Mouse (Mus musculus) lung, postnatal 0 days (tissue): ENCODE results near the gene Use1. TPM values are rescaled to one million over a fixed set of nuclear protein-coding genes. Genes with fewer than 3 reads are reported as not detected.

Experiments used
- ATAC-seq: fragments of 200-750 bp; cut with Nextera tagmentation; 2 replicates; pipeline ENCODE4 v1.8.0; 2017; ENCODE audit warnings: moderate library complexity
- DNase-seq: peaks from one replicate; pipeline ENCODE4 v3.0.0-alpha.2; 2016; ENCODE audit warnings: low spot score
- H3K27ac ChIP-seq: fragments of 300-500 bp; sonication (generic); 2 replicates; pipeline ENCODE4 v1.5.1; 2014; ENCODE audit warnings: antibody characterized with exemption, mild to moderate bottlenecking, low read length, mixed read lengths
- H3K27me3 ChIP-seq: fragments of 300-500 bp; sonication (generic); replicated peaks from 2 replicates; pipeline ENCODE4 v1.6.1; 2014; ENCODE audit warnings: low read length, mixed read lengths; ENCODE audit not compliant: insufficient read depth
- H3K36me3 ChIP-seq: fragments of 300-500 bp; sonication (generic); 2 replicates; pipeline ENCODE4 v1.6.1; 2014; ENCODE audit warnings: low read length, mixed read lengths; ENCODE audit not compliant: insufficient read depth
- H3K4me1 ChIP-seq: fragments of 300-500 bp; sonication (generic); 2 replicates; pipeline ENCODE4 v1.6.1; 2014; ENCODE audit warnings: antibody characterized with exemption, low read depth, low read length, mixed read lengths; ENCODE audit not compliant: insufficient read depth
- H3K4me2 ChIP-seq: fragments of 300-500 bp; sonication (generic); replicated peaks from 2 replicates; pipeline ENCODE4 v1.6.1; 2014; ENCODE audit warnings: low read depth, mild to moderate bottlenecking, low read length, moderate library complexity, mixed read lengths
- H3K4me3 ChIP-seq: fragments of 300-500 bp; sonication (generic); 2 replicates; pipeline ENCODE4 v1.5.1; 2014; ENCODE audit warnings: low read depth, low read length
- H3K9ac ChIP-seq: fragments of 300-500 bp; sonication (generic); replicated peaks from 2 replicates; pipeline ENCODE4 v1.6.1; 2014; ENCODE audit warnings: low read depth, mild to moderate bottlenecking
- H3K9me3 ChIP-seq: fragments of 300-500 bp; sonication (generic); 2 replicates; pipeline ENCODE4 v1.6.1; 2016; ENCODE audit warnings: low read length, mixed read lengths
- CTCF ChIP-seq: IDR thresholded peaks from 2 replicates; pipeline ENCODE4 v1.5.1; 2016; ENCODE audit warnings: antibody characterized with exemption, mild to moderate bottlenecking
- EP300 ChIP-seq: IDR thresholded peaks from 2 replicates; pipeline ENCODE4 v1.6.1; 2016; ENCODE audit warnings: antibody characterized with exemption, mild to moderate bottlenecking, control low read depth
- WGBS: fragments of 180-500 bp; shearing (Covaris S2); extraction: QIAGEN DNeasy Blood & Tissue Kit; methylation state at CpG from one replicate; pipeline ENCODE4 v1.1.7; 2014; 5-methylcytosine and 5-hydroxymethylcytosine counted together
- polyA plus RNA-seq: library from polyadenylated mRNA; unstranded; fragments of >200 nt; fragmentation: Nextera tagmentation; extraction: Ambion mirVana; gene quantifications from 2 replicates; pipeline ENCODE4 v1.2.1, GENCODE M21; 2015

The Use1 gene
- polyA plus RNA-seq, 1 experiment from 2014 or later, result 136 TPM

DNA sequence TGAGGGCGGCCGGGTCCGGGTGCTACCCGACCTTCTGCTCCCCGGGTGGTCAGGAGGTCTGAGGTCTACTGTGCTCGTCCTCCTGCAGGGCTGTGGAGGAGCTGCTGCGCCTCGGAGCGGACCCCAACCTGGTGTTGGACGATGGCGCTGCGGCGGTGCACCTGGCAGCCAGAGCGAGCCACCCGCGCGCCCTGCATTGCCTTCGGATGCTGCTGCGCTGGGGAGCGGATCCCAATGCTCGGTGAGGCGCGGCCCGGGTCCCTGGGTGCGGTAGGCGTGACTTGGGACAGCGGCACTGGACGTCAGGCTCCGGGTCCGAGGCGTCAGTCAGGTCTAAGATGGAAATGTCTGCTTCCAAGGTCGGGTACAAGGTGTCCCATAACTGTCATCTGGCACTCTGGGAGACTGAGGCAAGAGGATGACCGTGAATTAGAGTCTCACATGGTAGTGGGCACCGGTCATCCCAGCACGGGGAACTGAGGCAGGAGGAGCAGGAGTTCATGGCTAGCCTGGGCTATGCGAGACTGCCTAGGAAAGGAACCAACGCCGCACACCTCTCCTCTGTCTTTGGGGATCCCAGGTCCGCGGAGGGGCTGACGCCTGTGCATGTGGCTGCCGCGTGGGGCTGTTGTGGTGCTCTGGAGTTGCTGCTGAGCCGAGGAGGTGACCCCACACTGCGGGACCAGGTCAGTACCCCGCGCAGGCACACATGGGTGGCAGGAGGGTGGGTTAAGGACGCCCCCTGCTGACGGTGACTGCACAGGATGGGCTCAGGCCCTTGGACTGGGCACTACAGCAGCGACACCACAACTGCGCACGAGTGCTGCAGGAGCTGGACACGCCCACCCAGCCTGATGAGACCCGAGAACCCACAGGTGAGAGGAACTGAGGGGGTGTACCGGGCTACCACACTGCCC lies 39.7 kb downstream of the Use1 start:
- ATAC-seq (peak; percentile 79), DNase-seq (peak; percentile 70)
- Histone ChIP-seq H3K36me3 (no peaks in the 10 kb centered on the region), H3K9me3 (no peaks in the 10 kb centered on the region), H3K4me3 (peak overlapping the region; percentile 41), H3K9ac (no peak overlapping the region), H3K27me3 (no peaks in the 10 kb centered on the region), H3K27ac (no peak overlapping the region), H3K4me1 (peaks cover 15% of the 10 kb centered on the region; the same call in 1 of the 2 replicates), H3K4me2 (peak overlapping the region; percentile 81)
- TF ChIP-seq CTCF (peak; percentile 93), EP300 (no peak)
- WGBS, result under 1% methylated on average over 55 of the region's 55 CpGs

DNA sequence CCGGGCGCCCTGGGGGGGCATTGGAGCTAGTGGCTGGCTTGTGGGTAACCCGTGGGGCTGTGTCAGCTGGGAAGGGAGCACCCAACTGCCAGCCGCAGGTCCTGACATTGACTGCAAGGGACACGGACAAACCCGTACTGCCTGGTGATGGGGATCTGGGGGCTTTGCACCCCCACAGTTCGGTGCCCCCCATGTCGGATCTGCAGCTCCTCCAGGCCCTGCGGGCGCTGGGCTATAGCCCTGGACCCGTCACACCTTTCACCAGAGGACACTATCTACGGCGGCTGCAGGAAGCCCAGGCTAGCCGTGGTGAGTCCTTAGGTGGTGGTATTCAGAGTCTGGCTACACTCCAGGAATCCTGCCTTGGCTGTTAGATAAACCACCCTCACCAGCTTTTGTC lies 40.8 kb downstream of the Use1 start:
- Histone ChIP-seq H3K9ac (no peak overlapping the region), H3K27me3 (no peaks in the 10 kb centered on the region), H3K9me3 (no peaks in the 10 kb centered on the region), H3K4me1 (peaks cover 15% of the 10 kb centered on the region; the same call in 1 of the 2 replicates), H3K27ac (no peak overlapping the region), H3K4me3 (no peak overlapping the region), H3K36me3 (no peaks in the 10 kb centered on the region), H3K4me2 (no peak overlapping the region)
- no peak for DNase-seq
- TF ChIP-seq EP300 (no peak), CTCF (no peak)
- 86% methylated on average over 14 of the region's 14 CpGs for WGBS
- ATAC-seq, result no peak

DNA sequence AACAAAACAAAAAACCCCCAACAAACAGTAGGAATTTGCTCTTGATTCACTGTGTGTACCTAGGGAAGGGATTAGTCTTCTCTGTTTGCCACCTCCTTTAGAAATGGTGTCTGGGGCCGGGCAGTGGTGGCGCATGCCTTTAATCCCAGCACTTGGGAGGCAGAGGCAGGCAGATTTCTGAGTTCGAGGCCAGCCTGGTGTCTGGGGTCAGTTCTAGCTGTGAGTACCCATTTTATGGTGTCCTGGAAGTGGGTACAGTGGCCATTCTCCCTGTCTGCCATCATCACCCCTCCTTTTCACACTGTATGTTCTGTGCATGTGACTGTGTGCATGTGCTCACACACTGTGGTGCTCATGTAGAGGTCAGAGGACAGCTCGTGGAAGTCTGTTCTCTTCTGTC lies 41.6 kb downstream of the Use1 start:
- Histone ChIP-seq H3K27ac (no peak overlapping the region), H3K9ac (no peak overlapping the region), H3K4me1 (peaks cover 15% of the 10 kb centered on the region; the same call in 1 of the 2 replicates), H3K4me2 (no peak overlapping the region), H3K27me3 (no peaks in the 10 kb centered on the region), H3K9me3 (no peaks in the 10 kb centered on the region), H3K4me3 (no peak overlapping the region), H3K36me3 (no peaks in the 10 kb centered on the region)
- no peak for DNase-seq
- 93% methylated on average over 4 of the region's 4 CpGs for WGBS
- TF ChIP-seq CTCF (no peak), EP300 (no peak)
- ATAC-seq, result no peak

DNA sequence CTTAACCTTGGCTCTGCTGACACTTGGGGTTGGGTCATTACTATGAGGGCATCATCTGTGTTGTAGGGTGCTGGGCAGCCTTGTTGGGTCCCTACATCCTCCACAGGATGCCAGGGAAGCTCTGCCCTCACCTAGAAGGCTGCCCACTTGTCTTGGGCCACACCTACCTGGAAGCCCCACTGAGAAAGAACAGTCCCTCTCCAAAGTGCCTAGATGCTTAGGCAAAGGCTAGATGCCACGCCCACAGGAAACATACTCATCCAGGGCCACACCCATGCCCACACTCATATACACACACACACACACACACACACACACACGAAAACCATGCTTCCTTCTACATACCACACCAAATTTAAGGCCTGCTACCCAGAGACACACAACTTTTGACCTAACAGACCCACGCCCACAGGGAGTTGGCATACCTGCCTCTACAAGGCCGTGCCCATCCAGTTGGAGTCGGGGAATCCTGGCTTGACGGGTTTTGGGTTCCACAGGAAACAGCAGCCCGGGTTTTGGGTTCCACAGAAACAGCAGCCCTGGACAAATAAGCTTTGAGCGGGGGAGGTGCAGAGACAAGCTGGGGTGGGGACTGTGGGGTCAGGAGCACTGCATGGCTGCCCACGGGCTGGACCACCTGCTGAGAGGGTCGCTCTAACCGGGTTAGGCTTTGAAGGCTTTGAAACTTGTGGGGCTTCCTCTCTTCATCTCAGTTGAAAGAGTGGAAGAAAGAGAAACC lies 45.1 kb downstream of the Use1 start:
- peaks cover 4% of the 10 kb centered on the region; the same call in 1 of the 2 replicates for H3K4me1 ChIP-seq
- no peak for DNase-seq
- TF ChIP-seq EP300 (no peak), CTCF (no peak)
- H3K27me3 ChIP-seq, result no peaks in the 10 kb centered on the region
- no peaks in the 10 kb centered on the region for H3K9me3 ChIP-seq
- no peaks in the 10 kb centered on the region for H3K36me3 ChIP-seq
- no peak overlapping the region for H3K4me3 ChIP-seq
- no peak overlapping the region for H3K4me2 ChIP-seq
- H3K9ac ChIP-seq, result no peak overlapping the region
- ATAC-seq, result no peak
- no peak overlapping the region for H3K27ac ChIP-seq
- WGBS, result 41% methylated on average over 11 of the region's 11 CpGs

Other genes starting within 250 kb of the Use1 start
- 9.1 and 9.6 TPM in 2 replicates for gene Myo9b, start 94.1 kb upstream of the Use1 start, polyA plus RNA-seq
- 13.5 and 18.9 TPM in 2 replicates for gene Haus8, start 93.9 kb upstream of the Use1 start, polyA plus RNA-seq
- 11.1 and 11.9 TPM in 2 replicates for gene Ocel1, start 4.5 kb downstream of the Use1 start, polyA plus RNA-seq
- 61.5 and 69.4 TPM in 2 replicates for gene Nr2f6, start 15.1 kb downstream of the Use1 start, polyA plus RNA-seq
- gene Ushbp1, start 29.0 kb downstream of the Use1 start, polyA plus RNA-seq, result 29.5 and 42.0 TPM in 2 replicates
- 60.8 and 62.5 TPM in 2 replicates for gene Babam1, start 30.0 kb downstream of the Use1 start, polyA plus RNA-seq
- 0.72 and 1.5 TPM in 2 replicates for gene Ankle1, start 39.2 kb downstream of the Use1 start, polyA plus RNA-seq
- 23.8 and 27.6 TPM in 2 replicates for gene Abhd8, start 96.8 kb downstream of the Use1 start, polyA plus RNA-seq
- gene Mrpl34, start 98.1 kb downstream of the Use1 start, polyA plus RNA-seq, result 137 and 146 TPM in 2 replicates
- 73.7 and 78.6 TPM in 2 replicates for gene Dda1, start 102.4 kb downstream of the Use1 start, polyA plus RNA-seq
- gene Ano8, start 119.1 kb downstream of the Use1 start, polyA plus RNA-seq, result 1.1 and 1.2 TPM in 2 replicates
- 10.6 and 11.6 TPM in 2 replicates for gene Gtpbp3, start 121.3 kb downstream of the Use1 start, polyA plus RNA-seq
- 246 and 265 TPM in 2 replicates for gene Plvap, start 144.9 kb downstream of the Use1 start, polyA plus RNA-seq
- gene Ccdc194, start 158.9 kb downstream of the Use1 start, polyA plus RNA-seq, result 0.07 and 0.08 TPM in 2 replicates
- 86.2 and 99.8 TPM in 2 replicates for gene Bst2, start 170.6 kb downstream of the Use1 start, polyA plus RNA-seq
- gene Mvb12a, start 176.1 kb downstream of the Use1 start, polyA plus RNA-seq, result 103 and 112 TPM in 2 replicates
- gene Tmem221, start 192.0 kb downstream of the Use1 start, polyA plus RNA-seq, result 8.5 and 8.7 TPM in 2 replicates
- 0.11 and 0.13 TPM in 2 replicates for gene Nxnl1, start 199.8 kb downstream of the Use1 start, polyA plus RNA-seq
- gene Slc27a1, start 202.0 kb downstream of the Use1 start, polyA plus RNA-seq, result 26.9 and 27.7 TPM in 2 replicates
- gene Pgls, start 225.3 kb downstream of the Use1 start, polyA plus RNA-seq, result 174 and 177 TPM in 2 replicates
- gene Fam129c, start 230.8 kb downstream of the Use1 start, polyA plus RNA-seq, result 1.2 and 2.0 TPM in 2 replicates
- gene Colgalt1, start 244.2 kb downstream of the Use1 start, polyA plus RNA-seq, result 64.7 and 66.0 TPM in 2 replicates